Mouse (Mus musculus): ENCODE data around the gene Tanc1.
A peak's percentile ranks its signal among the peaks of the same experiment; 100 is the strongest.
"Not testable (repeated sequence)": the region's sequence is repeated elsewhere in the genome, so short reads cannot be mapped to it uniquely, and the experiment has no call there.

Gene Tanc1

GRCm38 (mm10) chr2:59611831-59612732 is at the start of gene Tanc1:
Gene Tanc1, plus strand, starts transcription at chr2:59612042.
- peak; percentile 69 for DNase-seq (ENCODE audit: low read depth, low spot score)

- no peak for DNase-seq (ENCODE audit: low read depth, low spot score)
Observed at GRCm38 (mm10) chr2:59562215-59562614, 49.6 kb upstream of the Tanc1 start.

DNA sequence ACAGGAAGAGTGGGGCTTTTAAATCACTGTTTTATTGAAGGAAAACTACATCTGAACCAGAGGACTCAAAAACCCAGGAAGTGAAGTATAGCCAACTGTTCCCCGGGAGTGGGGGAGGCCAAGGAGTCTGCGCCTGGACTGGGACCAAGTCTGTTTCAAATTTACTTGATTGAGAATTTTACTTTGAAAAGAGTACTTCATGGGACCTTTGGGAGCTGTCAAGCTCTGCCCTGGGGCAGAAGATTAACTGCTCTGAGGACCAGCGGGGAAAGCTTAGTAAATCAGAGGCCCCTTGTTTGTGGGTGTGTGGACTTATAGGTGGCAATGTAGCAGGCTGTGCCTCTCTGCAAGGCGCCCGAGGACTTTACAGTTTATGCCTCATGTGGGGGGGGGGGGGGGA is 49.1 kb upstream of the Tanc1 start:
- DNase-seq (ENCODE audit: low read depth, low spot score) = peak; percentile 75

DNA sequence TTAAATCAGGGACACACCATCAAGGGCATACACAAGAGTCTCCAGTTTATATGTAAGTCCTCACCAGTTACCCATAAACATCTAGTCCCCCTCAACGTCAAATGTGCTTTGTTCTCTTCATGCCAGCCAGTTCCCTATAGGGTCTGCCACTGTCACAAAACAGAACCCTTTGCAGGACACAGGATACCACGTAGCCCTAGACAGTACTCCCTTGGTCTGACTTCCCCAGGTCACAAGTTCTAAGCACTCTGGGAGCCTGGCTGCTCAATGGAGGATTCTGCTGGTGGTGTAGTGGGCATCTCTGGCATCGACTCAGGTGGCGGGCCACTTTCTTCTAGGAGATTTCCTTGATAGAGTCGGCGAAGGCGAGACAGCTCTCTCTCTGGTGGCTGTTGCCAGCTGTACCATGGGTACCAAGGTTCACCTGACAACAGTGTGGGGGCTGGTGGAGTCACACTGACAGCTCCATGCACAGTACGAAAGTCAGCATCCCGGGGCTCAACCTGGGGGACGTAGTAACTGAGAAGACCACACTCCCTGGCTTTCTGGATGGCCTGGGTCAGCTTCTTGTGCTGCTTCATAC is 47.7 kb upstream of the Tanc1 start:
- not testable (repeated sequence) for DNase-seq (ENCODE audit: low read depth, low spot score)

- DNase-seq (ENCODE audit: low read depth, low spot score) = no peak
Observed at GRCm38 (mm10) chr2:59564947-59565346, 46.9 kb upstream of the Tanc1 start.

DNA sequence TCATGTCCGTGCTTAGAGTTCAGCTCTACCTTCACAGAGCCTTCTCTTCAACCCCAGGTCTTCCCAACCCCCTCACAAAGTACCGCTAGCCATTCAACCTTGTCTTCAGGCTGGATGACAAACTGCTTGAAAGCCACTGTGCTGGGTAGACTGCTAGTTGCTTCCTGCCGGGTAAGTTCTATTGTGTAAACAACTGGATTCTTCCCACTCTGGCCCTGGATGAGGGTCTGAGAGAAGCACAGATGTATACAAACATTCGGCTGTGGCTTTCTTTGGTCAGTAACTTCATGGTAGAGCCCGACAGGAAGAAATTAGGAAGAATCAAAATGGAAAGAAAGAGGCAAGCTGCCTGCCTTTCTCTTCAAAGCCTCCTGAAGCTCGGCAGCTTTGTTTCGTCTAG is 30.9 kb upstream of the Tanc1 start:
- no peak for DNase-seq (ENCODE audit: low read depth, low spot score)

- DNase-seq (ENCODE audit: low read depth, low spot score) = no peak
Observed at GRCm38 (mm10) chr2:59583961-59584360, 27.9 kb upstream of the Tanc1 start.

DNA sequence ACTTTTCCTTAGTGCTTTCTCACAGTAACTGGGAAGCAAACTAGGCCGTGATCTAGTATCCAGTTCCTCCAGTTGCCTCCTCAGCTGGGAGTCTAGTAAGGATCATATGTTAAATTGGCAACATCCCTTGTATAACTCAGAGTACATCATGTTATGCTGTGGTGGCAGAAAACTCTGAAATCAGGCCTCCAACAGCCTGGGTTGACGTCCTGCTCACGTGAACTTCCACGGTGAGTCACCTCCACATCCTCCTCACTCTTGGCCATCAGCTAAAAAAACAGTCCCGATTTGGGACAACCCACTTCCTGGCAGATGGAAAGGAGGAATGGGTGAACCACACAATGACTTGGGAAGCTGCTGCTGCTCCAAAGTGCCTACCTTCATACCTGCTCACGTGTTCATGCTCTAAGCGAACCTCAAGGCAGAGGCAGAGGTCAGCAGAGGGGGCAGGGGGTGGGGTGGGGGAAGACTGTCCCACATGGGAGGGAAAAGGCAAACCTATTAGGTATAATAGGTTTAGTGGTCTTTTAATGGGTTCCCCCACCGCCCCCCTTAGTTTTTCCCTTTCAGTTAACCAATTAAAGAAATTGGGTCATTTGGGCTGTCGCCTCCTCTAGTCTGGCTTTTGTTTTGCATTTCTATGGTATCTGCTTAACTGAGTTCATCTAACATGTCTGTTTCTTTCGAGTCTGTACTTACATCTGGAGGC is 24.3 kb upstream of the Tanc1 start:
- DNase-seq (ENCODE audit: low read depth, low spot score) = no peak

DNA sequence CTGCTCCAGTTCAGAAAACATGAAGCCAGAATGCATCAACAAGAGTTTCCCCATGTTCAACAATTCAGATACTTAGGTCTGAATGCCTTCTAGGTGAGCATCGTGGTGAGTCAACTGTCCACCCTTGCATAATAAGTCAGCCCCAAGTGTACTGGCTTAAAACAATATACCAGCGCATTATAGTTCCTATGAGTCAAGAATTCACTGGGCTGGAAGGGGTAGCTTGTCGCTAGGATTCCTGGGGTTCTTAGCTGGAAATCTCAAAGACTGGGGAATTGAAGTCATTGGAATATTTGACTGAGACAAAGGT is 23.8 kb upstream of the Tanc1 start:
- no peak for DNase-seq (ENCODE audit: low read depth, low spot score)

- DNase-seq (ENCODE audit: low read depth, low spot score) = no peak
Observed at GRCm38 (mm10) chr2:59593341-59593902, 18.4 kb upstream of the Tanc1 start.

- DNase-seq (ENCODE audit: low read depth, low spot score) = no peak
Observed at GRCm38 (mm10) chr2:59594095-59594494, 17.7 kb upstream of the Tanc1 start.

GRCm38 (mm10) chr2:59596545-59596944 is 15.3 kb upstream of the Tanc1 start:
- no peak for DNase-seq (ENCODE audit: low read depth, low spot score)

DNA sequence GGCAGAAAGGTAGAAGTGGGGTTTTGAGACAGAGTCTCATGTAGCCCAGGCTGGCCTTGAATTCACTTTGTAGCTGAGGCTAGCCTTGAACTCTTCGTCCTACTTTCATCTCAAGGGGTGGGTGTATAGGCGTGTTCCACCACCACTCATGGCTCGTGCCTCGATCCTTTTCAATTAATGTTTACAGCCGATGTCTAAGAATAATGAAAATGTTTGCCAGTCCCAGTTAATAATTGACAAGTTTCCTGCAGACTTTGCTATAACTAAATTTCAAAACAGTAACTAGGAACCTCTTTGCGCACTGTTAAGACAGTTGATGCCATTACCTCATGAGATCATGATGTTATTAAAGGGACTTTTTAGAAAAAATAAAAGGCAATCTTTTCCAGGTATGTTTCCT is 13.6 kb upstream of the Tanc1 start:
- DNase-seq (ENCODE audit: low read depth, low spot score) = no peak

GRCm38 (mm10) chr2:59598894-59599293 is 12.9 kb upstream of the Tanc1 start:
- no peak for DNase-seq (ENCODE audit: low read depth, low spot score)

- peak; percentile 69 for DNase-seq (ENCODE audit: low read depth, low spot score)
Observed at GRCm38 (mm10) chr2:59599338-59600111, 12.3 kb upstream of the Tanc1 start.

- DNase-seq (ENCODE audit: low read depth, low spot score) = no peak
Observed at GRCm38 (mm10) chr2:59600123-59600840, 11.6 kb upstream of the Tanc1 start.

DNA sequence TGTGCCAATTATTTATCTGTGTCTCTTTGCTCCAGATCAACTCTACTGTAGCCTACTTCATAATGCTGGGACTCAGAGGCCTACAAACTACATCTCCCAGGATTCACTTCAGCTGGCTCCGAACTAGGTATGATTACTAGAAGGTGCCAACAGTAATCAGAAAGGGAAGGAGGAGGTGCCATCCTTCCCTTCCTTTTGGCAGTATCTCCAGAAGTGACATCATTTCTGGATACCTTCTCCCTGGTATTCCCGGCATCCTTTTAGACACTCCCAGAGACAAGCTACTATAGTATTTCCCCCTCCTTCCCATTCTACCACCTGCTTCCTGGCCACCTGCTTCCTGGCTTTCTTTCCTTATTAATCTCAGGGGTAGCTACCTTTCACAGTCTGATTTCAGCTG is 10.9 kb upstream of the Tanc1 start:
- DNase-seq (ENCODE audit: low read depth, low spot score) = no peak

GRCm38 (mm10) chr2:59601452-59601851 is 10.4 kb upstream of the Tanc1 start:
- no peak for DNase-seq (ENCODE audit: low read depth, low spot score)

DNA sequence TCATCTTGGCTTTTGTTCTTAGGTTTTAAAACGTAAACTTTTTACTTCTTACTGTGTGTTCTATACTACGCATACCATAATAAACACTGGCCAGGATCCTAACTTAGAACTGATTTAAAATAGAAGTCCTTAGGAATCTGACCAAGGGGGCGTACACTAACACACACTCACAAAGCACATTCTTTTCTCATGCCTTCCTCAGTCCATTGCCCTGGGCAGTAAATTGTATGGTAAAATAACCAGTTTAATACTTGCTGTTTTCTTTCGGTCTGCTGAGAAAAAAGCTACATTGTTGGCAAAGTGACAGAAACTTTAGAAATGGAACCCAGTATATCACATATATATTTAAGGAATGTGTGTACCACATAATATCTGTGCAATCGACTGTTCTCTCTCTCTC is 2.9 kb upstream of the Tanc1 start:
- DNase-seq (ENCODE audit: low read depth, low spot score) = no peak

- no peak for DNase-seq (ENCODE audit: low read depth, low spot score)
Observed at GRCm38 (mm10) chr2:59611216-59611810, 529 bp upstream of the Tanc1 start.

Measured in embryo, embryonic 11.5 days (tissue).